Mouse (Mus musculus) heart, postnatal 10 days (tissue): ENCODE results near the gene Trabd2b. TPM values are rescaled to one million over a fixed set of nuclear protein-coding genes. Genes with fewer than 3 reads are reported as not detected.
A peak's percentile ranks its signal among the peaks of the same experiment; 100 is the strongest.

Experiments used
- DNase-seq, 2 experiments: peaks; one replicate each; pipeline ENCODE4 v3.0.0; 2021
- intact Hi-C: fragments of 180-260 bp; cut with DNase I; formaldehyde crosslinking; loops from one replicate; pipeline ENCODE4 v1.15.1; 2025
- total RNA-seq, 2 experiments: library from RNA; stranded (reverse); gene quantifications; 2 replicates each; pipeline ENCODE4 v1.2.3; 2021

Trabd2b gene
- total RNA-seq, 2 experiments from 2014 or later = 21.1 to 25.6 TPM

DNA sequence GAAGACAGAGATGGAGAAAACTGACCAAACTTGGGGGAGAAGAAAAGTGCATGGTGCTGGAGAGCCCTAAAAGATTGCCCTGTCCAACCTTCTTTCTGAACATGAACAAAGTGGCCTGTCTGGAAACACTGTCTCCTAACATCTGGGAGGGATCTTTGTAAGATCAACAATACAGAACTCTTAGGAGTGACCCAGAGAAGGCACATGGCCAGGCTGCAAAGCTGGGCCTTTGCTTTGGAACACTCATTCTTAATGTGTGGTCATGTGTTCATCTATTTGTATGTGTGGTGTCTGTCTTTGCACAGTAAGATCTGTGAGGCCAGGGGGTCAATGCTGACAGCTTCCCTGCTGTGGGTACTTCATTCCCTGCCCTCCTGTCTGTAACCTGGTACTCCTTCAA is 16.9 kb upstream of the Trabd2b start:
- intact Hi-C loops = loop anchor here (5.0 kb wide), 1 partner anchor 42 kb away; no protein-coding TSS in a partner anchor
- DNase-seq = no peak

DNA sequence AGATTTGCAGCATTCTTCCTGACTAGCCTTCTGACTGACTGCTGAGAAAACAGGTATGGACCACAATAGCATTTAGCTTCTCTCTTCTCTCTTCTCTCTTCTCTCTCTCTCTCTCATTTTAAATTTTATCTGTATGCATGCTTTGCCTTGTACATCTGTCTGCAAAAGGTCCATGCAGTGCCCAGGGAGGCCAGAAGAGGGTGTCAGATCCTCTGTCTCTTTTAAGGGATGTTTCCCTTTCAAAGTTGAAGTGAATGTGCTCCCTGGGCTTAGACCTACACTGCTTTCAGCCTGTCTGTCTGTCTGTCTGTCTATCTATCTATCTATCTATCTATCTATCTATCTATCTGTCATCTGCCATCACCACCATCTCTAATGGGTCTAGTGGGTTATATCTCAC is 8.9 kb upstream of the Trabd2b start:
- DNase-seq = peak in 1 of 2 experiments; percentile 62

DNA sequence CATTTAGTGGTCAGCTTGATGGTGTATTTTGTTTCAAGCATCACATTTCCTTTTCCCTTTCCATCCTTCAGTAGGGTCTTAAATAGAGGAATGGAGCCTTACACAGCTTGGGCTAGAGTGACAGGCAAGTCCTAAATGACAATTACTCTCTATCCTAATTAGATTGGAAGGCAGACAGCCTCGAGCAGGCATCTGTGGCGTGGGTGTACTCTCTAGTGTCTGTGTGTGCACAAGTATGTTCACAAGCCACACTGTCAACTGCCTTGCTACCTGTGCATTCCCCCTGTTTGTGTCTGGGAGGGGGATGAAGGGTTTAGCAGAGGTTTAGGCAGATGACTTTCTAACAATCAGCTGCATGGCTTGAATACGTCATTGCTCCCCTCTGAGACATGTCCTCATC is 6.7 kb upstream of the Trabd2b start:
- DNase-seq = no peak
- intact Hi-C loops = loop anchor here (5.0 to 10.0 kb wide), 2 partner anchors 98 to 505 kb away; partner anchors contain the start of gene Foxd2

More for the DNA sequence above, 8.9 kb upstream of the Trabd2b start:
- intact Hi-C loops = loop anchor here (2.0 to 5.0 kb wide), 2 partner anchors 95 to 239 kb away; no protein-coding TSS in a partner anchor

DNA sequence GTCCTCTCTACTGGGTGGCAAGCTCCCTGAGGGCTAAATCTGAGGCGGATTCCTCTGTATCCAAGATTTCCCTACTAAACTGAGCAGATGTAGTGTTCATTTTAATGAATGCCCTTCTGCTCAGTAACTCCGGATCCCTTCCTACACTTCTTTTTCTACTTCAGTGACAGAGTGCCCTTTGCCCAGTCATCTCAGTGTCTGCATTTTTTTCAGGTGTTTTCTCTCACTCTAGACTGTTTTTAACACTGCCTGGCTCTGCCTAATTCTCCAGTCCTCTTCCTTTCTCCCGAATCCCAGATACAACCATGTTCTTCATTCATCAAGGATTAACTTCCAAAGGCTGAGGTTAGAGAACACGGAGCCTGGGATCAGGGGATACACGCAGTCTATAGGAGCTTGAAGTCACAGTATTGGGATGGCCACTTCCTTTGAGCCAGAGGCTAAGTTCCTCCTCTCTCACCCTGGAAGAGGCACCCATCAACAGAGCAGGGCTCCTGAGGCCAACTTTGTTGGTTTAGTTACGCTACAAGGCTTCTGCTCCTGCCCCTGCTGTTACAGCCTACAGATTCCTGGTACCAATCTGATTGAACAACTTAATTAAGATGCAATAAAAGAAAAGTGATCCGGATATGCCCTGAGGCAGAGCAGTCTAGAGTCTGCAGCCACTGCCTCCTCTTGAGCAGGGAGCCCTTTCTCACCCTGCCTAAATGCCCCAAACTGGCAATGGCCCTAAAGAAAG is 4.4 kb upstream of the Trabd2b start:
- intact Hi-C loops = loop anchor here (10.0 kb wide), 1 partner anchor 503 kb away; the partner anchor contains the start of gene Foxd2
- no peak for DNase-seq

DNA sequence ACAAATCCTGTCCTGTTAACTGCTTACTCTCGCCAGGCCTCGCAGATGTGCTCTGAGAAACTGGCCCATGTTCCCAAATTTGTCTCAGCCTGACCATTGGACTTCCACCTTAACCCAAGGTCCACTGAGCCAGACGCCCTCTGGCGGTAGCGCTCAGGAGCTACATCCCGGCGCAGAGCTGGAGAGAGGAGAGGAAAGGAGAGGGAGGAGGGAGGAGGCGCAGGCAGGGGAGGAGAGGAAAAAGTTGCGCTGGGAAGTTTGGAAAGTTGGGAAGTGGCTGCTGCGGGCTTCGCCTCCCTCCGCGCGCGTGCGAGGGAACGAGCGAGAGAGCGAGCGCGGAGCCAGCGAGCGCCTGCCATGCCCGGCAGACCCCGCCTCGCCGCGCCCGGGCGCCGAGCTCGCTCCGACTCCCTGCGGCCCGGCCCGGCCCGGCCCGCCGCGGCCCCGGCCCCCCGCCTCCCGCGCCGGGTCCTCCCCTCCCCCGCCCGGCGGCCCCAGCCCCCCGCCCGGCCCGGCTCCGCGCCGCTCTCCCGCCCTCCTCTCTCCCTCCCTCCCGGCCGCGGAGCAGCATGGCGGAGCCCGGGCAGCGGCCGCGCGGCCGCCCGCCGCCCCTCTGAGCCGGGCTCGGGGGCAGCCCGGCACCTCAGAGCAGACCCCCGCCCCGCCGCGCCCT is 706 bp upstream of the Trabd2b start:
- peak; percentile 94 to 95 for DNase-seq
- intact Hi-C loops = loop anchor here (1.0 to 10.0 kb wide), 5 partner anchors 29 to 499 kb away; partner anchors contain the start of gene Foxd2

DNA sequence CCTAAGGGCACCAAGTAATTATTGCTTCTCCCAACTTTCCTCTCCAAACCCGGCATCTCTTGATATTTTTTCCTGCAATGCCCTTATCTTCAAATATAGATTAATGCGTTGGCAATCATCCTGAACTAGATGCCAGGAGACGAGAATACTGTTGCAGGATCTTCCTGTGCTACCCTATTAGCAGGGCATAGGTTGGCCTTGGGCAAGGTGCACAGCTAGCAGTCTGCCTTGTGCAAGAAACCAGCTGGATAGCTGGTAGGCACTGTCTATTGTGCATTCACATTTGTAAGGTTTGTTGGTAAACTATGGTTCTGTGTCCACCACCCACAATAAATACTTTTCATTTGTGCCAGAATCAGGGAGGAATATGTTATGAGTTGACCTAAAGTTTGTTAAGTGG is 992 bp downstream of the Trabd2b start:
- no peak for DNase-seq
- intact Hi-C loops = loop anchor here (2.0 to 10.0 kb wide), 4 partner anchors 27 to 497 kb away; partner anchors contain the start of gene Foxd2

DNA sequence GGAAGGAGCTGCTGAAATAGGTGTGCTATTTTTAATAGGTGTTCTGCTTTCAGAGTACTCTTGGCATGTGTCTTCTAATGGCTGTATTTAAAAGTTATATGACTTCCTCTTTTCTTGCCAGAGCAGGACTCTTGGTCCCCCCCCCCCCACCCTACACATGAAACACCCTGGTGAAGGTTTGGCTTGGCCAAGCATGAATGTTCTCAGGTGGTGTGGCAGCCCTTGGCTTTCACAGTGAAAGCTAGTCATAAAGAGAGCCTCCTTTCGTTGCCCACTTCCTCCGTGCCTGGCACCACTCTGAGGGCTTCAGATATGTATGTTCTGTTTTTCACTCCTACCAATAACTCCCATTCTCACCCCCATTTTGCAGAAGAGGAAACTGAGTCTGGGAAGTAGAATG is 1.8 kb downstream of the Trabd2b start:
- no peak for DNase-seq
- intact Hi-C loops = loop anchor here (5.0 to 10.0 kb wide), 2 partner anchors 104 to 497 kb away; partner anchors contain the start of gene Foxd2

DNA sequence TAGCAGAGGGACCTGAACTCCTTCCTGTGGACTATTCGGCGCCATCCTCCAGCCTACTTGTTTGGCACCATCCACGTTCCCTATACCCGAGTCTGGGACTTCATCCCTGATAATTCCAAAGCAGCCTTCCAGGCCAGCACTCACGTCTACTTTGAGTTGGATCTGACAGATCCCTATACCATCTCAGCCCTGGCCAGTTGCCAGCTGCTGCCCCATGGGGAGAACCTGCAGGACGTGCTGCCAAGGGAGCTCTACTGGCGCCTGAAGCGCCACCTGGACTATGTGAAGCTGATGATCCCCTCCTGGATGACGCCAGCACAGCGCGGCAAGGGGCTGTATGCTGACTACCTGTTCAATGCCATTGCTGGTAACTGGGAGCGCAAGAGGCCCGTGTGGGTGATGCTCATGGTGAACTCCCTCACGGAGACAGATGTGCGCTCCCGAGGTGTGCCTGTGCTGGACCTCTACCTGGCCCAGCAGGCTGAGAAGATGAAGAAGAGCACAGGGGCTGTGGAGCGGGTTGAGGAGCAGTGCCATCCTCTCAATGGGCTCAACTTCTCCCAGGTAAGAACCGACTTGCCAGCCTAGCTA is 2.5 kb downstream of the Trabd2b start:
- intact Hi-C loops = loop anchor here (5.0 to 10.0 kb wide), 2 partner anchors 103 to 496 kb away; partner anchors contain the start of gene Foxd2
- DNase-seq = no peak

DNA sequence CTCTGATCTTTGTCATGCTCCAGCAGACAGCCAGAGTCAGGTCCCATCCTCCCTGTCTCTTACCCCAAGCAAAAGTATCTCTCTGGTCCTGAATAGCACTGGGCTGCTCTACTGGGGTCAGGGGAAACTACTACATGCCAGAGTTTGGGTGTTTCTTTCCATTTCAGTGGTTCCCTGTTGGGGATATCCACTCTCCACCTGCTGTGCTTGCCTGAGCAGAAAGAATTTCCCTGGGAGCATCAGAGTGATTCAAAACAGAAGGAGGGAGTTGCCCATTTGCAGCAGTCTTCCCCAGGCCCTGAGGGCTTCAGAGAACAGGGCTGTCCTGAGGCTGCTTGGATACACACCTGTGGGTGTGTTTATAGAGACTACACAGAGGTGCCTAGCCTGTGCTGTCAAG is 3.0 kb downstream of the Trabd2b start:
- DNase-seq = no peak
- intact Hi-C loops = loop anchor here (5.0 to 10.0 kb wide), 2 partner anchors 103 to 495 kb away; partner anchors contain the start of gene Foxd2

DNA sequence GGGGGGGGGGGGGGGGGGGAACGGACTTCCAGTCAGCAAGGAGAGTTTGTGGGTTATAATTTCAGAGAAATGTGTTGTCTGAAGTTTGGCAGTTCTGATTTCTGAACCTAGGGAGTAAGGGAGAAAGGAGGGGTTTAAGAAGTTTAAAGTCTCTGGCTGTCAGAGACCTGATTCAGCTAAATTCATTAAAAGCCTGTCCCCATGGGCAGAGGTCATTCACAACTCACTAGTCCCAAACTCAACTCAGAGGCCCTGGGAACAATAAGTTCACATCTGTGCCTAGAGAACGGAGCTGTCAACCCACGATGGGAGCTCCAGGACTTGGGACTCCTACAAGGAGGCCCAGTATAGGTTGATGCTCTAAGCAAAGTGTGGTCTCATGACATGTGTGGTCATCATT is 3.5 kb downstream of the Trabd2b start:
- no peak for DNase-seq
- intact Hi-C loops = loop anchor here (2.0 kb wide), 1 partner anchor 51 kb away; no protein-coding TSS in a partner anchor

DNA sequence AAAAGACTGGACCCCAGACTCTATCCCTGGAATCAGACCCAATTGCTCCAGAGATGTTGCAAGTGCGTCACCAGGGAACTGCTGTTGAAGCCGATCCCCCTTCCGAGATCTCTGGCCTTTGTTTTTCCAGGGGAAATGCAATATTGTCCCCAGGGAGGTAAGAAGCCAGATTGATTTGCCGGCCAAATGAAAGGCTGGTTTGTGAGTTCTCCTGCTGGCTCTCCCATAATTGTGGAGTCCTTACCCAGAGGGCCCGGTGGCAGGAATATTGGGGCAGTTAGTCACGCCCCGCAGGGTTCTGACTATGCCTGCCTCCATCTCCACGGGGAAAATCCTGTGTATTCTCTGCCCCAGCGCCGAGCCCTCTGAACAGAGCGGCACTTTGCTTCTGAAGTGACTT is 3.9 kb downstream of the Trabd2b start:
- peak in 1 of 2 experiments; percentile 41 for DNase-seq
- intact Hi-C loops = loop anchor here (2.0 kb wide), 1 partner anchor 50 kb away; no protein-coding TSS in a partner anchor

DNA sequence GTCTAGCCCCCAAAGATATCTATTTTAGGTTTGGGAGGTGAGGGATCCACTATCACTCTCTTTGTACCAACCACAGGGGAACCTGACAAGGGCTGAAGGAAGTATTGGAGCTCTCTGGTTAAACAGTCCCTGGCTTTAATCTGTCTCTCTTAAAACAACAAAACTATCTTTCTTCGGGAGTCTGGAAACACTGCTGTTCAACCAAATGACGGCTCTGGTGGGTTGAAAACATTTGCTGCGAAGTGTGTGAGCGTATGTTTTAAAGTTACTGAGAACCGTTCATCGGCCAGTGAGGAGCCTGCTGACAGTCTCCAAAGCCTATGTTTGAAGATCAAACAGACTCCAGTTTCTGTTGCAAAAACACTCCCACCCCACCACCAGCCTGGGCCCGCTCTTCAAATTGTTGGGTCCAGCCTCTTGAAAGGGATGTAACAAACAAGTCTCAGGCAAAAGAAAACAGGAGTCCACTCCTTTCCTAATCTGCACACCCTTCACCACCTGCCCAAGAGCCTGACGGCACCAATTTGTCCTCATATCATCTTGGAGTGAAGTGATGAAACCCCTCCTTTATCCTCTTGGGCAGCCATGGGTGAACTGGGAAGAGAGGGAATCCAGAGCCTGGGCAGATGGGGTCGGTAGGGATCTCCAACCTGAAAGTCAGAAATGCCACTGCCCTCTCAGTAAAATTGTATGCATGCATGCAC is 4.6 kb downstream of the Trabd2b start:
- DNase-seq = no peak
- intact Hi-C loops = loop anchor here (2.0 kb wide), 1 partner anchor 50 kb away; no protein-coding TSS in a partner anchor

DNA sequence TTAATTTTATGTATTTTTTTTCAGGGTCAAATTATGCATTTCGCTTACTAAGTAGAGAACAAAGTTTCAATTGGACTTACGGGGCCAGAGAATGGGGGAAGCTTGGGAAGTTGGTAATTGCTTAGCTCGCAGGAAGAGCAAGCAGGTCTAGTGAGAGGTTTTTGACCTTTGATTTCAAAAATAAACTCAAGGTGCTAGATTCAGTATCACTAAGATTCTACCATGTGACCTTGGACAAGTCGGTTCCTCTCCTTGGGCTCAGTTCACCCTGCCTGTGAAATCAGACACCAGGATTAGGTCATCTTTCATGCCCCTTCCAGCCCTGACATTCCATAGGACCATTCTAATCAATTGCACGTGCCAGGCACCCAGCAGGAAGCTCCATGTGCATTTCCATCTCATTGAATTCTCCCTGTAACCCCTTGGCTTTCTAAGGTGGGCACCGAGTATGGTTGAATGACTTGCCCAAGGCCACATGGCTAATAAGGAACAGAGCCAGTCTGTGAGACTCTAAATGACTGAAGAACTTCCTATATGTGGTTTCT is 5.4 kb downstream of the Trabd2b start:
- intact Hi-C loops = loop anchor here (2.0 kb wide), 1 partner anchor 49 kb away; no protein-coding TSS in a partner anchor
- DNase-seq = no peak

DNA sequence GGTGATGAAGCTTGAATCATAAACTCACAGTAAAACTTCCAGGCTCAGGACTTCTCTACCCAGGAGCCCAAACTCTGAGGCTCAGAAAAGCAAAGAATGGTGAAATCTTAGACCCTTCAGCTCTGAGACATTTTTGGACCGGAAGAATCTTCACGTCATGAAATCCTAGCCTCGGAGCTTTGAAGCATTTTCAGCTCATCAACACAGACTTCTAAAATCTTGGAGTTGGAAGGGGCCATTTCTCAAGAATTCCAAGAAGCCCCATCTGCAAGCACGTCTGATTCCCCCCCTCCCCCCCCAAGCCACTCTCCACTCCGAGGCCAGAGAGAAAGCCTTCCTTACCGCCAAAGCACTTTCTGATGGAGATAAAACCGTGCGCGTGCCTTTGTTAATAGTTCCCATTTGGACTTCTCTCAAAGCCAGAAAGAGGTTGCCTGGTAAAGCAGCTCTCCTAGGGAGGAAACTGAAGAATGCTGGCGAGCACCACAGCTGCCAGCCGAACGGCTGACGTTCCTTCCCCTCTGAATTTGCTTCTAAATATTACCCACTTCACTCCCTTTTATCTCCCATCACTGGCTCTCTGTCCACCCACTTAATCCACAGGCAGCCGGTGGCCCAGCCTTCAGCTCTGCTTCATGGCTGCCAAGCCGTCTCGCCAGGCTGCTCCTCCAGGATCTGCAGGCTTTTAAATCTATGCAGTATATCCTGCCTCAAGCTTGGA is 9.6 kb downstream of the Trabd2b start:
- intact Hi-C loops = no loop called here
- peak; percentile 59 to 68 for DNase-seq

DNA sequence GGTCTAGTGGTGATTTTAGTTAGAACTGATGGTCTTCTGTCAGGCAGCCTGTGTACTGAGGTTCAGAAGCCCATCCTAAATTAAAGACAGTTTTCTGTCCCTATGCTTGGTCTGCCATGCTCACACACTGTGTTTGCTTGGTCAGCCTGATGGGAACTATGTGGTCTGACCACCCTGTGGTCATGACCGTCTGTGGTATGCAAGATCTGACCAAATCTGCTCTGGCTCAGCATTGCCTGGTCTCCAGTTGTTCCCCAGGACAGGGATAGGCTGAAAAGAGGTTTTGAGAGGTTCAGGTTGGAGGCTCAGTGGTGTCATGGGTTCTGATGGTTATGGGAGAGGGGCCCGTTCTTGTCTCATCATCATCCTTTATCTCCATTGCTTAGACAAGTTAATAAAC is 13.6 kb downstream of the Trabd2b start:
- no peak for DNase-seq
- intact Hi-C loops = no loop called here

DNA sequence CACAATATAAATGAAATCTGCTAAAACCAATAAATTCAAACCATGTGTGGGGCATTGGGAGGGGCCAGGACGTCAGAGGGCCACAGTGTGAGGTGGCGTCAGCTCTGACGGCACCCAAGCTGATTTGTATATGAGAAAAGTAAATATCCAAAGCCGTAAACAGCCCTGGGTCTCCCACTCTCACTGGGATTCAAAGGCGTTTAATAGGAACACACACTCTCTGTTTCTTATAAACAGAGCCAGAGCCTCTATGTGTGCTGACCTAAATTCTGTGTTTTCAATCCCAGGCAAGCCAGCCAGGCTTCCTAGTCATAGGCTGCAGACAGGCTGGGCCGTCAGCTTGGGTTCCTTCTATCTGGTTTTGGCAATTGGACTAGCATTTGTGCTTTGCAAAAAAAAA is 16.6 kb downstream of the Trabd2b start:
- intact Hi-C loops = no loop called here
- no peak for DNase-seq

DNA sequence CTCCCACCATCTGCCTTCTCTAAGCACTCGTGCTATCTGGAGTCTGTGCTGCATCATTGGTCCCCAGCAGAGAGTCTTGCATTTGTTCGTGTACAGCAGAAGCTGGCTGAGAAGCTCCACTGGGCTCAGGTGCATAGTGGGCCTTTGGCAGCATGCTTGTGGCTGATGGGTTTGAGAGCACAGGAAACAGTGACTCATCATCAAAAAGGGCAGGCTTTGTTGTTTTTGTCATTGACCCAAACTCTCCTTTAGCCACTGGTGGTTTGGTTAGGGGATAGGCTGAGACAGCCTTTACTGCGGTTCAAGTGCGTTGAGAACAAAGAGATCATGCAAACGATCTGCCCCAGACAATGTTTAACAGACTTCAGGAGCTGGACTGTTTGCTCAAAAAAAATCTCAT is 19.3 kb downstream of the Trabd2b start:
- no peak for DNase-seq
- intact Hi-C loops = no loop called here

DNA sequence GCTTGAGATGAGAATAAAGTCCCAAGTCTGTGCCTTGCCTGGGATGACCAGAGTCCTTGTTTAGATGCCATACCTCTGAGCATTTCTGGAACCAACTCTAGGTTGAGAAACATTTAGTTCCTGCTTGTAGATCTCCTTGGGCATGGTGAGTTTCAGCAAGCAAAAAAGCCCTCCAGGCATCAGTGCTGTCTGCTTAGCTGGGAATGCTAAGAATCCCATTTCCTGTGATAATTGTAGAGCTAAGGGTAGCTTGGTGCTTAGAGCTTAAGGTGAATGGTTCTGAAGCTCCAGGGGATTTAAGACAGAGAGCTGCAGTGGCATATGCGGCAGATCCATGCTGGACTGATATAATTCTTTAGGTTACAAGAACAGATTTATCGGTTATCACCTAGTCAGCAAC is 26.2 kb downstream of the Trabd2b start:
- intact Hi-C loops = no loop called here
- DNase-seq = no peak

DNA sequence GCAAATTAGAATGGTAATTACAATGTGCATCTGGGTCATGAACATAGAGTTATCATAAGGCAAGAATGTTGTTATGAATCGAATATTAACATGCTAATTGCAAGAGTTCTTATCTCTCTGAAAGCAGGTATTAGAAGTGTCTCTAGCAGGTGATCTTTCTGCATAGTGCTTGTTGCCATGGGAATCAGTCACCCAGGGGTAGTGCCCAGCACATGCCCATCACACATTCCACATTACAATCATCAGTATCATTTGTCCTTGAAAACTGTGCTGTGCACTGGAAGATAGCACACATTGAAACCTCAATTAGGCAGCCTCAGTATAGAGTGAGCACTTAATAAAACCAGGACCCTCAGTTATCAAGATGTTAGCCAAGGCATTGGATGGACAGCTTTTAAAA is 26.9 kb downstream of the Trabd2b start:
- intact Hi-C loops = no loop called here
- DNase-seq = no peak
